Mouse (Mus musculus) olfactory bulb, adult 2 months (tissue): ENCODE results near the gene Olfr1359. TPM values are rescaled to one million over a fixed set of nuclear protein-coding genes. Genes with fewer than 3 reads are reported as not detected.

Source experiments
- H3K27ac ChIP-seq: fragments of 200-500 bp; 2 replicates; pipeline ENCODE4 v1.5.1; 2012; ENCODE audit warnings: low read depth, low read length; ENCODE audit not compliant: insufficient read depth
- H3K4me1 ChIP-seq: fragments of 200-500 bp; 2 replicates; pipeline ENCODE4 v1.6.1; 2012; ENCODE audit warnings: low read length; ENCODE audit not compliant: control insufficient read depth, insufficient read depth
- H3K4me3 ChIP-seq: fragments of 200-500 bp; 2 replicates; pipeline ENCODE4 v1.5.1; 2012; ENCODE audit warnings: mild to moderate bottlenecking, low read depth, low read length, moderate library complexity; ENCODE audit not compliant: insufficient read depth
- CTCF ChIP-seq: fragments of 200-500 bp; IDR thresholded peaks from 2 replicates; pipeline ENCODE4 v1.5.1; 2012; ENCODE audit warnings: low read depth, mild to moderate bottlenecking, low read length, moderate library complexity; ENCODE audit not compliant: insufficient read depth
- POLR2A ChIP-seq: fragments of 200-500 bp; IDR thresholded peaks from 2 replicates; pipeline ENCODE4 v1.6.1; 2012; ENCODE audit warnings: mild to moderate bottlenecking, low read depth, low read length, moderate library complexity; ENCODE audit not compliant: insufficient read depth
- WGBS: fragments of 180-500 bp; shearing (Covaris S2); methylation state at CpG from one replicate; pipeline ENCODE4 v1.1.7; 2018; 5-methylcytosine and 5-hydroxymethylcytosine counted together
- polyA plus RNA-seq: library from polyadenylated mRNA; stranded (reverse); fragments of >200 nt; gene quantifications from 2 replicates; pipeline ENCODE4 v1.2.4, GENCODE M21; 2012; ENCODE audit warnings: low replicate concordance; ENCODE audit not compliant: missing spikeins, insufficient read depth, insufficient read length

The Olfr1359 gene
- polyA plus RNA-seq, 1 experiment, result not detected

- H3K27ac ChIP-seq, result no peak overlapping the region
- H3K4me3 ChIP-seq, result no peak overlapping the region
- no peak for TF ChIP-seq CTCF
- TF ChIP-seq POLR2A, result no peak
- WGBS, result 52% methylated on average over 1 of the region's 1 CpGs
- peaks cover 2% of the 10 kb centered on the region; the same call in 1 of the 2 replicates for H3K4me1 ChIP-seq
Observed at GRCm38 (mm10) chr13:21755707-21756106, 57.8 kb downstream of the Olfr1359 start.

Other genes starting within 250 kb of the Olfr1359 start
- gene Zscan26, start 244.4 kb upstream of the Olfr1359 start, polyA plus RNA-seq, result not detected in 2 replicates
- gene Nkapl, start 229.6 kb upstream of the Olfr1359 start, polyA plus RNA-seq, result not detected in 2 replicates
- not detected in 2 replicates for gene Zkscan4, start 219.2 kb upstream of the Olfr1359 start, polyA plus RNA-seq
- not detected in 2 replicates for gene Gm10065, start 218.7 kb upstream of the Olfr1359 start, polyA plus RNA-seq
- not detected in 2 replicates for gene AK157302, start 202.9 kb upstream of the Olfr1359 start, polyA plus RNA-seq
- gene Gm11273, start 196.7 kb upstream of the Olfr1359 start, polyA plus RNA-seq, result not detected in 2 replicates
- not detected in 2 replicates for gene Zkscan8, start 167.0 kb upstream of the Olfr1359 start, polyA plus RNA-seq
- not detected in 2 replicates for gene Olfr1366, start 155.3 kb upstream of the Olfr1359 start, polyA plus RNA-seq
- gene Olfr1535, start 138.2 kb upstream of the Olfr1359 start, polyA plus RNA-seq, result not detected in 2 replicates
- gene Olfr1364, start 116.4 kb upstream of the Olfr1359 start, polyA plus RNA-seq, result not detected in 2 replicates
- gene Olfr1362, start 84.1 kb upstream of the Olfr1359 start, polyA plus RNA-seq, result not detected in 2 replicates
- gene Olfr11, start 55.6 kb upstream of the Olfr1359 start, polyA plus RNA-seq, result not detected in 2 replicates
- gene Olfr1361, start 34.7 kb upstream of the Olfr1359 start, polyA plus RNA-seq, result not detected in 2 replicates
- not detected in 2 replicates for gene Olfr1360, start 20.7 kb upstream of the Olfr1359 start, polyA plus RNA-seq
- gene Hist1h2bl, start 18.0 kb downstream of the Olfr1359 start, polyA plus RNA-seq, result not detected in 2 replicates
- gene Hist1h2ai, start 18.3 kb downstream of the Olfr1359 start, polyA plus RNA-seq, result not detected in 2 replicates
- not detected in 2 replicates for gene Hist1h3h, start 19.5 kb downstream of the Olfr1359 start, polyA plus RNA-seq
- not detected in 2 replicates for gene Hist1h2bm, start 23.9 kb downstream of the Olfr1359 start, polyA plus RNA-seq
- not detected in 2 replicates for gene Hist1h4j, start 37.0 kb downstream of the Olfr1359 start, polyA plus RNA-seq
- not detected in 2 replicates for gene Hist1h4k, start 52.4 kb downstream of the Olfr1359 start, polyA plus RNA-seq
- gene Hist1h2ak, start 55.7 kb downstream of the Olfr1359 start, polyA plus RNA-seq, result not detected in 2 replicates
- gene Hist1h2bn, start 56.0 kb downstream of the Olfr1359 start, polyA plus RNA-seq, result not detected in 2 replicates
- gene Hist1h1b, start 82.5 kb downstream of the Olfr1359 start, polyA plus RNA-seq, result not detected in 2 replicates
- gene Hist1h3i, start 85.3 kb downstream of the Olfr1359 start, polyA plus RNA-seq, result not detected in 2 replicates
- not detected in 2 replicates for gene Hist1h2an, start 89.1 kb downstream of the Olfr1359 start, polyA plus RNA-seq
- not detected in 2 replicates for gene Hist1h2bp, start 89.3 kb downstream of the Olfr1359 start, polyA plus RNA-seq
- not detected in 2 replicates for gene Hist1h2bq, start 112.1 kb downstream of the Olfr1359 start, polyA plus RNA-seq
- not detected in 2 replicates for gene Hist1h2ao, start 112.4 kb downstream of the Olfr1359 start, polyA plus RNA-seq
- gene Hist1h4m, start 113.6 kb downstream of the Olfr1359 start, polyA plus RNA-seq, result not detected in 2 replicates
- not detected in 2 replicates for gene Hist1h4n, start 134.1 kb downstream of the Olfr1359 start, polyA plus RNA-seq
- not detected in 2 replicates for gene Hist1h2ap, start 135.4 kb downstream of the Olfr1359 start, polyA plus RNA-seq
- not detected in 2 replicates for gene Hist1h2br, start 135.6 kb downstream of the Olfr1359 start, polyA plus RNA-seq
- not detected in 2 replicates for gene Zfp184, start 247.0 kb downstream of the Olfr1359 start, polyA plus RNA-seq